In the genomic region with DNA sequence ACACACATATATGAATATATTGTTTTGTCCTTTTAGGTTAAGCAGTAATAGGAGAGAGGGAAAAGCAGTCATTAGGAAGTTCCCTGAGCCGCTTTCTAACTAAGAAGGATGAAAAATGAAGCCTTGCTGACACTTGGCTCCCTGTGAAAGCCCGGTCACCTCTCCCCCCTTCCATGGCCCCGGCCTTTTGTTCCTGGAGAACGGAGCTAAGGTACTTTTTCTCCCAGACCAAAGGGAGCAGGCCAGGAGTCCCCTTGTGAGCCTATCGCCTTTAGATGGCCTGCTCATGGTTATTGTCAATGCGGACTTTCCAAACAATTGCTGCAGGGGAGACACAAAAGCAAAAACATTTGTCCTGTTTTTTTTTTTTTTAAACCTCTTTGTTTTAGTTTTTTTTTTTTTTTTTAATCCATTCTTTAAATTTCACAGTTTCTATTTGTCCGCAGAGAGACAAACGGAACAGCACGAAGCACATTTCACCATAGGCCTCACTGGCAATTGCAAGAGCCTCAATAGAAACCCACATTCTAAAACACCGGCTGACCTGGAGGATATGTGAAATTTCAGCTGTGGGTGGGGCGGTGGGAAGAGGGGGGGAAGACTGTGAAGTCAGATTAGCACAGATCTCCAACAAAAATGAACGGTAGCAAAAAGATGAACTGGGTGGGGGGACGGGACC, we compare ENCODE assay signal across 9 mouse cellular contexts.
DNase-seq lines count a peak whose midpoint lies in the region; ATAC-seq and TF ChIP-seq lines count a peak whose summit lies in the region.
"Had no signal": no experiment of that assay in that cellular context is flagged by ENCODE, and none has a peak within 500 bp of the region (broad histone marks: within the 10 kb centered on the region; RNA-seq: fewer than 3 reads in every experiment).

No protein-coding gene starts in this region.

- H3K9me3 ChIP-seq in intestine, embryonic 14.5 days (ENCODE audit: control insufficient read depth, low read length), result no peaks in the 10 kb centered on the region
- no peaks in the 10 kb centered on the region for H3K9me3 ChIP-seq in intestine, postnatal 0 days (ENCODE audit: control insufficient read depth)
- H3K9me3 ChIP-seq in embryonic facial prominence, embryonic 12.5 days, result no peaks in the 10 kb centered on the region
- no peaks in the 10 kb centered on the region for H3K9me3 ChIP-seq in hindbrain, embryonic 13.5 days
- no peaks in the 10 kb centered on the region for H3K9me3 ChIP-seq in midbrain, postnatal 0 days (ENCODE audit: low read length)

- no peak overlapping the region for H3K4me3 ChIP-seq in intestine, embryonic 14.5 days (ENCODE audit: low read depth, low read length)
- H3K4me3 ChIP-seq in intestine, postnatal 0 days (ENCODE audit: low read depth, low read length), result no peak overlapping the region
- H3K4me3 ChIP-seq in embryonic facial prominence, embryonic 12.5 days, result no peak overlapping the region
- peak overlapping the region; percentile 22 for H3K4me3 ChIP-seq in hindbrain, embryonic 13.5 days
- peak overlapping the region; percentile 91 for H3K4me3 ChIP-seq in midbrain, postnatal 0 days (ENCODE audit: low read depth, low read length)

- TF ChIP-seq CTCF in intestine, postnatal 0 days (IDR thresholded peaks at IDR 0.05; ENCODE audit: low read depth), result no peak
- no peak for TF ChIP-seq CTCF in midbrain, postnatal 0 days (IDR thresholded peaks at IDR 0.05)

- H3K4me1 ChIP-seq in intestine, embryonic 14.5 days (replicated peaks; ENCODE audit: control insufficient read depth, insufficient read depth, low read length), result peaks cover 85% of the 10 kb centered on the region
- no peaks in the 10 kb centered on the region for H3K4me1 ChIP-seq in intestine, postnatal 0 days (replicated peaks; ENCODE audit: control insufficient read depth, insufficient read depth, low read length)
- H3K4me1 ChIP-seq in embryonic facial prominence, embryonic 12.5 days, result peaks cover 78% of the 10 kb centered on the region
- H3K4me1 ChIP-seq in hindbrain, embryonic 13.5 days (replicated peaks), result peaks cover 78% of the 10 kb centered on the region
- H3K4me1 ChIP-seq in midbrain, postnatal 0 days (ENCODE audit: insufficient read depth, low read length), result peaks cover 3% of the 10 kb centered on the region; the same call in 1 of the 2 replicates

- no peak for ATAC-seq in intestine, embryonic 14.5 days (replicated peaks; ENCODE audit: low FRiP score, low TSS enrichment, low read depth)
- ATAC-seq in intestine, postnatal 0 days, result no peak
- no peak for ATAC-seq in embryonic facial prominence, embryonic 12.5 days (ENCODE audit: insufficient number of reproducible peaks, insufficient read depth, low FRiP score, low TSS enrichment)
- no peak for ATAC-seq in hindbrain, embryonic 13.5 days (ENCODE audit: low FRiP score)
- no peak for ATAC-seq in midbrain, postnatal 0 days (ENCODE audit: low FRiP score)

- peak overlapping the region; percentile 67; the same call in 1 of the 2 replicates for H3K27ac ChIP-seq in intestine, embryonic 14.5 days (ENCODE audit: low read depth)
- H3K27ac ChIP-seq in intestine, postnatal 0 days (ENCODE audit: low read depth, low read length), result no peak overlapping the region; the same call in 1 of the 2 replicates
- peak overlapping the region; percentile 96 for H3K27ac ChIP-seq in embryonic facial prominence, embryonic 12.5 days
- peak overlapping the region; percentile 100 for H3K27ac ChIP-seq in hindbrain, embryonic 13.5 days
- peak overlapping the region; percentile 100 for H3K27ac ChIP-seq in midbrain, postnatal 0 days (ENCODE audit: low read depth, low read length)

- H3K9ac ChIP-seq in intestine, embryonic 14.5 days (ENCODE audit: low read length), result no peak overlapping the region
- no peak overlapping the region for H3K9ac ChIP-seq in intestine, postnatal 0 days (ENCODE audit: low read depth, low read length)
- H3K9ac ChIP-seq in embryonic facial prominence, embryonic 12.5 days, result no peak overlapping the region; the same call in 1 of the 2 replicates
- peak overlapping the region; percentile 99 for H3K9ac ChIP-seq in hindbrain, embryonic 13.5 days
- peak overlapping the region; percentile 94 for H3K9ac ChIP-seq in midbrain, postnatal 0 days (replicated peaks; ENCODE audit: low read length, poor library complexity, severe bottlenecking)

- H3K36me3 ChIP-seq in intestine, embryonic 14.5 days (ENCODE audit: control insufficient read depth, insufficient read depth, low read length), result no peaks in the 10 kb centered on the region
- H3K36me3 ChIP-seq in intestine, postnatal 0 days (ENCODE audit: control insufficient read depth, insufficient read depth), result no peaks in the 10 kb centered on the region
- no peaks in the 10 kb centered on the region for H3K36me3 ChIP-seq in embryonic facial prominence, embryonic 12.5 days
- H3K36me3 ChIP-seq in hindbrain, embryonic 13.5 days, result no peaks in the 10 kb centered on the region
- H3K36me3 ChIP-seq in midbrain, postnatal 0 days (ENCODE audit: insufficient read depth, low read length), result no peaks in the 10 kb centered on the region
- H3K36me3 ChIP-seq: G1E had no signal

- WGBS in intestine, embryonic 14.5 days, result 35% methylated on average over 13 of the region's 13 CpGs
- 66% methylated on average over 13 of the region's 13 CpGs for WGBS in intestine, postnatal 0 days
- 26% methylated on average over 13 of the region's 13 CpGs for WGBS in embryonic facial prominence, embryonic 12.5 days
- WGBS in hindbrain, embryonic 13.5 days, result 16% methylated on average over 13 of the region's 13 CpGs
- WGBS in midbrain, postnatal 0 days, result 28% methylated on average over 13 of the region's 13 CpGs

- no peak overlapping the region for H3K4me2 ChIP-seq in intestine, embryonic 14.5 days (ENCODE audit: low read length)
- H3K4me2 ChIP-seq in intestine, postnatal 0 days (replicated peaks; ENCODE audit: low read depth), result no peak overlapping the region
- peak overlapping the region; percentile 97 for H3K4me2 ChIP-seq in embryonic facial prominence, embryonic 12.5 days (replicated peaks)
- peak overlapping the region; percentile 93 for H3K4me2 ChIP-seq in hindbrain, embryonic 13.5 days
- H3K4me2 ChIP-seq in midbrain, postnatal 0 days (ENCODE audit: low read depth, low read length, poor library complexity, severe bottlenecking), result peak overlapping the region; percentile 99

- DNase-seq in intestine, embryonic 14.5 days (ENCODE audit: low spot score), result no peak
- DNase-seq in midbrain, postnatal 0 days (ENCODE audit: low spot score), result no peak
- no peak for DNase-seq in urinary bladder, postnatal 25 days (ENCODE audit: low spot score)
- no peak for DNase-seq in gastrocnemius, postnatal 4 days (ENCODE audit: low spot score in 2 of 2)
- no peak for DNase-seq in adrenal gland, adult 18-20 months (ENCODE audit: low spot score in 2 of 2)

- no peaks in the 10 kb centered on the region for H3K27me3 ChIP-seq in intestine, embryonic 14.5 days (replicated peaks; ENCODE audit: control insufficient read depth, insufficient read depth, low read length)
- no peaks in the 10 kb centered on the region for H3K27me3 ChIP-seq in intestine, postnatal 0 days (replicated peaks; ENCODE audit: control insufficient read depth, insufficient read depth, low read length)
- no peaks in the 10 kb centered on the region for H3K27me3 ChIP-seq in embryonic facial prominence, embryonic 12.5 days
- H3K27me3 ChIP-seq in hindbrain, embryonic 13.5 days, result peaks cover 21% of the 10 kb centered on the region
- H3K27me3 ChIP-seq in midbrain, postnatal 0 days (ENCODE audit: insufficient read depth, low read length), result no peaks in the 10 kb centered on the region

Comparison
In these comparisons a context has a peak if more than half of its experiments do, and no peak if none do; other contexts are left out.
1. H3K4me2 ChIP-seq: peak in embryonic facial prominence, embryonic 12.5 days (single experiment), hindbrain, embryonic 13.5 days (single experiment) and midbrain, postnatal 0 days (single experiment); none in intestine, embryonic 14.5 days (single experiment) and intestine, postnatal 0 days (single experiment).
2. H3K4me3 ChIP-seq: peak in hindbrain, embryonic 13.5 days (single experiment) and midbrain, postnatal 0 days (single experiment); none in intestine, embryonic 14.5 days (single experiment), intestine, postnatal 0 days (single experiment) and embryonic facial prominence, embryonic 12.5 days (single experiment).
3. H3K9ac ChIP-seq: peak in hindbrain, embryonic 13.5 days (single experiment) and midbrain, postnatal 0 days (single experiment); none in intestine, embryonic 14.5 days (single experiment), intestine, postnatal 0 days (single experiment) and embryonic facial prominence, embryonic 12.5 days (single experiment).